Mouse (Mus musculus) liver, embryonic 11.5 days (tissue): ENCODE measurements at regions not wholly inside any gene's neighbourhood (a gene's known extent, or its start where the extent isn't known, plus 50 kb on each side); places are given as distances from the start of the nearest gene placed in this dataset.

Experiments
- ATAC-seq: fragments of 200-750 bp; cut with Nextera tagmentation; replicated peaks from 2 replicates; pipeline ENCODE4 v1.8.0; 2017; ENCODE audit warnings: moderate number of reproducible peaks, mild to moderate bottlenecking, moderate TSS enrichment, moderate library complexity; ENCODE audit not compliant: low FRiP score
- DNase-seq: peaks from one replicate; pipeline ENCODE4 v3.0.0-alpha.2; 2017; ENCODE audit warnings: low spot score
- H3K27ac ChIP-seq: fragments of 300-500 bp; sonication (generic); 2 replicates; pipeline ENCODE4 v1.5.1; 2014; ENCODE audit warnings: mild to moderate bottlenecking, low read depth, low read length, control low read depth
- H3K27me3 ChIP-seq: fragments of 300-500 bp; sonication (generic); replicated peaks from 2 replicates; pipeline ENCODE4 v1.6.1; 2014; ENCODE audit warnings: low read length, mixed read lengths; ENCODE audit not compliant: control insufficient read depth, insufficient read depth
- H3K36me3 ChIP-seq: fragments of 300-500 bp; sonication (generic); 2 replicates; pipeline ENCODE4 v1.6.1; 2014; ENCODE audit warnings: mild to moderate bottlenecking, low read length, moderate library complexity, mixed read lengths; ENCODE audit not compliant: control insufficient read depth, insufficient read depth
- H3K4me1 ChIP-seq: fragments of 300-500 bp; sonication (generic); replicated peaks from 2 replicates; pipeline ENCODE4 v1.6.1; 2014; ENCODE audit warnings: low read length, mixed read lengths; ENCODE audit not compliant: control insufficient read depth, insufficient read depth
- H3K4me2 ChIP-seq: fragments of 300-500 bp; sonication (generic); 2 replicates; pipeline ENCODE4 v1.6.1; 2014; ENCODE audit warnings: mild to moderate bottlenecking, control low read depth, moderate library complexity
- H3K4me3 ChIP-seq: fragments of 300-500 bp; sonication (generic); 2 replicates; pipeline ENCODE4 v1.5.1; 2014; ENCODE audit warnings: low read depth, low read length, control low read depth
- H3K9ac ChIP-seq: fragments of 300-500 bp; sonication (generic); 2 replicates; pipeline ENCODE4 v1.6.1; 2014; ENCODE audit warnings: low read depth, low read length, control low read depth
- H3K9me3 ChIP-seq: fragments of 300-500 bp; sonication (generic); 2 replicates; pipeline ENCODE4 v1.6.1; 2016; ENCODE audit warnings: low read length, inconsistent platforms, mixed read lengths; ENCODE audit not compliant: control insufficient read depth
- WGBS: fragments of 180-500 bp; shearing (Covaris S2); extraction: QIAGEN DNeasy Blood & Tissue Kit; methylation state at CpG from one replicate; pipeline ENCODE4 v1.1.7; 2014; 5-methylcytosine and 5-hydroxymethylcytosine counted together

GRCm38 (mm10) chr17:59877791-59878190, 864.6 kb upstream of the Nudt12 start:
- no peaks in the 10 kb centered on the region for H3K4me1 ChIP-seq
- no peak for ATAC-seq
- WGBS, result 92% methylated on average over 4 of the region's 4 CpGs

GRCm38 (mm10) chr17:59848853-59849252, 835.7 kb upstream of the Nudt12 start:
- Histone ChIP-seq H3K36me3 (no peaks in the 10 kb centered on the region), H3K4me3 (no peak overlapping the region), H3K4me2 (no peak overlapping the region), H3K9me3 (no peaks in the 10 kb centered on the region), H3K9ac (no peak overlapping the region), H3K27me3 (no peaks in the 10 kb centered on the region), H3K4me1 (no peaks in the 10 kb centered on the region), H3K27ac (no peak overlapping the region)
- DNase-seq (no peak), ATAC-seq (no peak)
- 71% methylated on average over 3 of the region's 3 CpGs for WGBS

More at GRCm38 (mm10) chr17:59877791-59878190, 864.6 kb upstream of the Nudt12 start:
- Histone ChIP-seq H3K4me2 (no peak overlapping the region), H3K36me3 (no peaks in the 10 kb centered on the region), H3K27me3 (no peaks in the 10 kb centered on the region), H3K4me3 (no peak overlapping the region), H3K9me3 (no peaks in the 10 kb centered on the region), H3K9ac (no peak overlapping the region), H3K27ac (no peak overlapping the region)
- no peak for DNase-seq

GRCm38 (mm10) chr17:59845261-59845819, 832.2 kb upstream of the Nudt12 start:
- no peak overlapping the region for H3K27ac ChIP-seq
- no peak overlapping the region for H3K4me3 ChIP-seq
- no peaks in the 10 kb centered on the region for H3K9me3 ChIP-seq
- DNase-seq, result no peak
- H3K4me2 ChIP-seq, result no peak overlapping the region
- no peaks in the 10 kb centered on the region for H3K36me3 ChIP-seq
- 87% methylated on average over 4 of the region's 4 CpGs for WGBS
- H3K9ac ChIP-seq, result no peak overlapping the region
- no peak for ATAC-seq
- no peaks in the 10 kb centered on the region for H3K27me3 ChIP-seq
- H3K4me1 ChIP-seq, result no peaks in the 10 kb centered on the region

- Histone ChIP-seq H3K4me2 (no peak overlapping the region), H3K4me1 (no peaks in the 10 kb centered on the region), H3K36me3 (no peaks in the 10 kb centered on the region), H3K27me3 (no peaks in the 10 kb centered on the region), H3K9ac (no peak overlapping the region), H3K27ac (no peak overlapping the region), H3K9me3 (no peaks in the 10 kb centered on the region), H3K4me3 (no peak overlapping the region)
- ATAC-seq, result no peak
- no peak for DNase-seq
- WGBS, result 68% methylated on average over 3 of the region's 3 CpGs
Observed at GRCm38 (mm10) chr17:59805870-59806269, 792.7 kb upstream of the Nudt12 start.

- no peak for DNase-seq
- H3K27me3 ChIP-seq, result no peaks in the 10 kb centered on the region
- H3K4me3 ChIP-seq, result no peak overlapping the region
- H3K9me3 ChIP-seq, result no peaks in the 10 kb centered on the region
- no peak overlapping the region for H3K4me2 ChIP-seq
- ATAC-seq, result no peak
- no peaks in the 10 kb centered on the region for H3K36me3 ChIP-seq
- H3K4me1 ChIP-seq, result no peaks in the 10 kb centered on the region
- H3K27ac ChIP-seq, result no peak overlapping the region
- no peak overlapping the region for H3K9ac ChIP-seq
Observed at GRCm38 (mm10) chr17:59793434-59793833, 780.3 kb upstream of the Nudt12 start.

- no peak for ATAC-seq
- DNase-seq, result no peak
- H3K9ac ChIP-seq, result no peak overlapping the region
- H3K4me1 ChIP-seq, result no peaks in the 10 kb centered on the region
- no peak overlapping the region for H3K4me2 ChIP-seq
- no peaks in the 10 kb centered on the region for H3K36me3 ChIP-seq
- no peaks in the 10 kb centered on the region for H3K9me3 ChIP-seq
- no peak overlapping the region for H3K4me3 ChIP-seq
- no peaks in the 10 kb centered on the region for H3K27me3 ChIP-seq
- H3K27ac ChIP-seq, result no peak overlapping the region
- WGBS, result 68% methylated on average over 4 of the region's 4 CpGs
Observed at GRCm38 (mm10) chr17:59792780-59793179, 779.6 kb upstream of the Nudt12 start.

GRCm38 (mm10) chr17:59774075-59774474, 760.9 kb upstream of the Nudt12 start:
- Histone ChIP-seq H3K4me2 (no peak overlapping the region), H3K4me3 (no peak overlapping the region), H3K36me3 (no peaks in the 10 kb centered on the region), H3K4me1 (no peaks in the 10 kb centered on the region), H3K27me3 (no peaks in the 10 kb centered on the region), H3K9ac (no peak overlapping the region), H3K9me3 (no peaks in the 10 kb centered on the region), H3K27ac (no peak overlapping the region)
- 63% methylated on average over 3 of the region's 3 CpGs for WGBS
- no peak for DNase-seq
- no peak for ATAC-seq

- Histone ChIP-seq H3K27me3 (no peaks in the 10 kb centered on the region), H3K27ac (no peak overlapping the region), H3K9me3 (no peaks in the 10 kb centered on the region), H3K36me3 (no peaks in the 10 kb centered on the region), H3K9ac (no peak overlapping the region), H3K4me3 (no peak overlapping the region), H3K4me1 (no peaks in the 10 kb centered on the region), H3K4me2 (no peak overlapping the region)
- ATAC-seq (no peak), DNase-seq (no peak)
- WGBS, result 79% methylated on average over 7 of the region's 7 CpGs
Observed at GRCm38 (mm10) chr17:59766580-59766979, 753.4 kb upstream of the Nudt12 start.

GRCm38 (mm10) chr17:59764486-59764885, 751.3 kb upstream of the Nudt12 start:
- H3K36me3 ChIP-seq, result no peaks in the 10 kb centered on the region
- DNase-seq (no peak), ATAC-seq (no peak)
- WGBS, result 88% methylated on average over 2 of the region's 2 CpGs
- H3K9me3 ChIP-seq, result no peaks in the 10 kb centered on the region
- no peak overlapping the region for H3K4me3 ChIP-seq
- H3K9ac ChIP-seq, result no peak overlapping the region
- no peaks in the 10 kb centered on the region for H3K27me3 ChIP-seq
- H3K4me2 ChIP-seq, result no peak overlapping the region
- H3K27ac ChIP-seq, result no peak overlapping the region
- H3K4me1 ChIP-seq, result no peaks in the 10 kb centered on the region
